Comparison of ENCODE assay signal across 8 mouse cellular contexts in the genomic region with DNA sequence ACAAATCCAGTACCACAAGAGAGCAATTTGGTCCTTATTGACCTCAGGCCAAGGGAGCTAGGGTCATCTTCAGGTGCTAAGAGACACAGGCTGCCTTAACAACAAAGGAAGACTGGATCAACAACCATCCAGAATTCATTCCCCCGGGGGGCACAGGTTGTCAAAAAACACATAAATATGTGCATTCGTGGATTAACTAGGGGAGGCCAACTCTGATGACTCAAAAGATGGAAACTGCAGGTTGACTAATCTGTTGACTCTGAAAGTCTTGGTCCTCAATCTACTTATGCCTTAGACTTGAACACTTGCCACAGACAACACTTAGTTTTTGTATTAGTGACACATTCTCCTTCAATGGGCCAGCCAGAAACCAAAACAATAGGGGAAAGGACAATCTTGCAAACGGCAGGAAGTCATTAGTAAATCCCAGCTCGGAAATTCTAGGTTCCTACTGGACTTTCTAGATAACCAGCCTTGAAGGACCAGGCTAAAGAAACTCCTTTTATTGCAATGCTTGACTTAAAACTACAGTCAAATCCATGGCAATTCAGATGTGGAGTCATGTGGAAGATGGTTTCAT.
A peak's percentile ranks its signal among the peaks of the same experiment; 100 is the strongest.
DNase-seq lines count a peak whose midpoint lies in the region; ATAC-seq and TF ChIP-seq lines count a peak whose summit lies in the region.

No protein-coding gene starts in this region.

- no peaks in the 10 kb centered on the region for H3K9me3 ChIP-seq in forebrain, postnatal 0 days (ENCODE audit: low read length)
- H3K9me3 ChIP-seq in midbrain, embryonic 15.5 days: no peaks in the 10 kb centered on the region

- H3K36me3 ChIP-seq in forebrain, postnatal 0 days (ENCODE audit: insufficient read depth): no peaks in the 10 kb centered on the region
- no peaks in the 10 kb centered on the region for H3K36me3 ChIP-seq in midbrain, embryonic 15.5 days (replicated peaks)

- whole genome bisulfite sequencing in forebrain, postnatal 0 days: 54% methylated on average over 4 of the region's 4 CpGs
- WGBS in midbrain, embryonic 15.5 days: 55% methylated on average over 4 of the region's 4 CpGs

- H3K4me2 ChIP-seq in forebrain, postnatal 0 days (ENCODE audit: low read depth): peak overlapping the region; percentile 95
- H3K4me2 ChIP-seq in midbrain, embryonic 15.5 days: peak overlapping the region; percentile 97

- no peak for ATAC-seq in forebrain, postnatal 0 days
- ATAC-seq in midbrain, embryonic 15.5 days (replicated peaks): no peak

- DNase-seq in heart, adult 18-20 months: peak; percentile 19 to 58
- no peak for DNase-seq in heart, postnatal 4 days
- DNase-seq in forebrain, postnatal 0 days: no peak
- peak; percentile 51 for DNase-seq in kidney, adult 9 months
- no peak for DNase-seq in thymus, postnatal 0 days (ENCODE audit: low spot score)
- DNase-seq in thymus, postnatal 36 days: no peak
- DNase-seq in urinary bladder, postnatal 10 days (ENCODE audit: low spot score): no peak

- no peaks in the 10 kb centered on the region for H3K27me3 ChIP-seq in forebrain, postnatal 0 days (ENCODE audit: insufficient read depth, low read length)
- H3K27me3 ChIP-seq in midbrain, embryonic 15.5 days (replicated peaks): no peaks in the 10 kb centered on the region

- no peak overlapping the region for H3K27ac ChIP-seq in forebrain, postnatal 0 days (ENCODE audit: low read depth, low read length)
- peak overlapping the region; percentile 81; the same call in 1 of the 2 replicates for H3K27ac ChIP-seq in midbrain, embryonic 15.5 days

- H3K4me3 ChIP-seq in forebrain, postnatal 0 days (ENCODE audit: low read depth, low read length): peak overlapping the region; percentile 54
- H3K4me3 ChIP-seq in midbrain, embryonic 15.5 days: peak overlapping the region; percentile 59

- TF ChIP-seq CTCF in forebrain, postnatal 0 days (IDR thresholded peaks at IDR 0.05; ENCODE audit: low read depth): no peak

- peak overlapping the region; percentile 80; the same call in 1 of the 2 replicates for H3K9ac ChIP-seq in forebrain, postnatal 0 days
- no peak overlapping the region; the same call in 1 of the 2 replicates for H3K9ac ChIP-seq in midbrain, embryonic 15.5 days

- peaks cover 6% of the 10 kb centered on the region for H3K4me1 ChIP-seq in forebrain, postnatal 0 days (ENCODE audit: insufficient read depth)
- peaks cover 9% of the 10 kb centered on the region; the same call in 1 of the 2 replicates for H3K4me1 ChIP-seq in midbrain, embryonic 15.5 days

Comparison
In these comparisons a context has a peak if more than half of its experiments do, and no peak if none do; other contexts are left out.
1. DNase-seq: peak in heart, adult 18-20 months (2 of 2) and kidney, adult 9 months (single experiment); none in heart, postnatal 4 days (single experiment), forebrain, postnatal 0 days (single experiment), thymus, postnatal 0 days (single experiment), thymus, postnatal 36 days (0 of 2) and urinary bladder, postnatal 10 days (single experiment).